Mouse (Mus musculus) neural tube, embryonic 12.5 days (tissue): ENCODE data around the gene Trim10. TPM values are rescaled to one million over a fixed set of nuclear protein-coding genes. Genes with fewer than 3 reads are reported as not detected.
A peak's percentile ranks its signal among the peaks of the same experiment; 100 is the strongest.
"Not testable (repeated sequence)": the region's sequence is repeated elsewhere in the genome, so short reads cannot be mapped to it uniquely, and the experiment has no call there.

Experiments used
- ATAC-seq: fragments of 200-750 bp; cut with Nextera tagmentation; 2 replicates; pipeline ENCODE4 v1.8.0; 2017; ENCODE audit warnings: low read depth, mild to moderate bottlenecking, moderate TSS enrichment, moderate library complexity; ENCODE audit not compliant: low FRiP score
- H3K27ac ChIP-seq: fragments of 300-500 bp; sonication (generic); 2 replicates; pipeline ENCODE4 v1.5.1; 2016
- H3K27me3 ChIP-seq: fragments of 300-500 bp; sonication (generic); replicated peaks from 2 replicates; pipeline ENCODE4 v1.6.1; 2016; ENCODE audit warnings: mild to moderate bottlenecking
- H3K36me3 ChIP-seq: fragments of 300-500 bp; sonication (generic); 2 replicates; pipeline ENCODE4 v1.6.1; 2016; ENCODE audit warnings: mild to moderate bottlenecking
- H3K4me1 ChIP-seq: fragments of 300-500 bp; sonication (generic); 2 replicates; pipeline ENCODE4 v1.6.1; 2016
- H3K4me2 ChIP-seq: fragments of 300-500 bp; sonication (generic); replicated peaks from 2 replicates; pipeline ENCODE4 v1.6.1; 2016; ENCODE audit warnings: mild to moderate bottlenecking
- H3K4me3 ChIP-seq: fragments of 300-500 bp; sonication (generic); 2 replicates; pipeline ENCODE4 v1.5.1; 2016
- H3K9ac ChIP-seq: fragments of 300-500 bp; sonication (generic); 2 replicates; pipeline ENCODE4 v1.6.1; 2016; ENCODE audit warnings: mild to moderate bottlenecking
- H3K9me3 ChIP-seq: fragments of 300-500 bp; sonication (generic); 2 replicates; pipeline ENCODE4 v1.6.1; 2016; ENCODE audit warnings: mild to moderate bottlenecking
- WGBS: fragments of 180-500 bp; shearing (Covaris S2); methylation state at CpG from one replicate; pipeline ENCODE4 v1.1.7; 2016; 5-methylcytosine and 5-hydroxymethylcytosine counted together
- polyA plus RNA-seq: library from polyadenylated mRNA; unstranded; fragments of >200 nt; fragmentation: Nextera tagmentation; extraction: Ambion mirVana; gene quantifications from 2 replicates; pipeline ENCODE4 v1.2.1, GENCODE M21; 2016

Trim10 gene
- polyA plus RNA-seq = 4.6 and 5.4 TPM in 2 replicates

- Histone ChIP-seq H3K9ac (no peak within 1 kb of the TSS), H3K4me1 (no peaks in the 10 kb centered on the region), H3K27ac (no peak within 1 kb of the TSS), H3K27me3 (peaks cover 9% of the 10 kb centered on the region; the same call in 1 of the 2 replicates), H3K9me3 (no peaks in the 10 kb centered on the region), H3K36me3 (no peaks in the 10 kb centered on the region), H3K4me3 (no peak within 1 kb of the TSS), H3K4me2 (no peak within 1 kb of the TSS)
- WGBS = 81% methylated on average over 4 of the region's 4 CpGs
- ATAC-seq = no peak
Measured at GRCm38 (mm10) chr17:36869284-36869954, at the start of gene Trim10. Gene Trim10, plus strand, starts transcription at chr17:36869574.

GRCm38 (mm10) chr17:36824005-36824404, 45.4 kb upstream of the Trim10 start:
- Histone ChIP-seq H3K27ac (no peak overlapping the region), H3K9ac (no peak overlapping the region), H3K4me2 (no peak overlapping the region), H3K9me3 (no peaks in the 10 kb centered on the region), H3K4me1 (no peaks in the 10 kb centered on the region), H3K27me3 (no peaks in the 10 kb centered on the region), H3K4me3 (no peak overlapping the region), H3K36me3 (no peaks in the 10 kb centered on the region)
- ATAC-seq = no peak

- H3K4me2 ChIP-seq = no peak overlapping the region
- H3K36me3 ChIP-seq = no peaks in the 10 kb centered on the region
- no peak overlapping the region for H3K4me3 ChIP-seq
- no peak overlapping the region for H3K27ac ChIP-seq
- no peaks in the 10 kb centered on the region for H3K27me3 ChIP-seq
- no peak for ATAC-seq
- no peaks in the 10 kb centered on the region for H3K4me1 ChIP-seq
- H3K9ac ChIP-seq = no peak overlapping the region
- WGBS = 28% methylated on average over 4 of the region's 4 CpGs
- H3K9me3 ChIP-seq = no peaks in the 10 kb centered on the region
Measured at GRCm38 (mm10) chr17:36825525-36825924, 43.8 kb upstream of the Trim10 start.

- ATAC-seq = peak; percentile 75; the same call in 1 of the 2 replicates
Measured at GRCm38 (mm10) chr17:36826002-36826401, 43.4 kb upstream of the Trim10 start.

GRCm38 (mm10) chr17:36828488-36828887, 40.9 kb upstream of the Trim10 start:
- no peak overlapping the region for H3K4me3 ChIP-seq
- H3K4me2 ChIP-seq = no peak overlapping the region
- ATAC-seq = no peak
- 84% methylated on average over 2 of the region's 2 CpGs for WGBS
- no peaks in the 10 kb centered on the region for H3K27me3 ChIP-seq
- H3K9me3 ChIP-seq = no peaks in the 10 kb centered on the region
- no peaks in the 10 kb centered on the region for H3K4me1 ChIP-seq
- no peak overlapping the region for H3K9ac ChIP-seq
- H3K36me3 ChIP-seq = no peaks in the 10 kb centered on the region
- no peak overlapping the region for H3K27ac ChIP-seq

More at GRCm38 (mm10) chr17:36826002-36826401, 43.4 kb upstream of the Trim10 start:
- H3K9ac ChIP-seq, H3K9me3 ChIP-seq, H3K36me3 ChIP-seq, H3K4me3 ChIP-seq, H3K27me3 ChIP-seq, H3K27ac ChIP-seq, H3K4me1 ChIP-seq: not testable (repeated sequence)
- WGBS = 14% methylated on average over 5 of the region's 5 CpGs
- 0 out of 2 replicates have a peak overlapping the region, but pooled peaks have one; percentile 12 for H3K4me2 ChIP-seq

- Histone ChIP-seq H3K9ac (no peak overlapping the region), H3K9me3 (no peaks in the 10 kb centered on the region), H3K27ac (no peak overlapping the region), H3K4me1 (no peaks in the 10 kb centered on the region), H3K4me2 (no peak overlapping the region), H3K36me3 (no peaks in the 10 kb centered on the region), H3K27me3 (no peaks in the 10 kb centered on the region), H3K4me3 (no peak overlapping the region)
- 84% methylated on average over 3 of the region's 3 CpGs for WGBS
- ATAC-seq = no peak
Measured at GRCm38 (mm10) chr17:36830470-36830869, 38.9 kb upstream of the Trim10 start.

- WGBS = 59% methylated on average over 4 of the region's 4 CpGs
- H3K27me3 ChIP-seq = no peaks in the 10 kb centered on the region
- no peak for ATAC-seq
- no peak overlapping the region for H3K4me2 ChIP-seq
- H3K36me3 ChIP-seq = no peaks in the 10 kb centered on the region
- H3K27ac ChIP-seq = no peak overlapping the region
- H3K4me1 ChIP-seq = peaks cover 8% of the 10 kb centered on the region; the same call in 1 of the 2 replicates
- H3K9me3 ChIP-seq = no peaks in the 10 kb centered on the region
- H3K4me3 ChIP-seq = no peak overlapping the region
- no peak overlapping the region for H3K9ac ChIP-seq
Measured at GRCm38 (mm10) chr17:36832694-36833093, 36.7 kb upstream of the Trim10 start.

- no peak overlapping the region for H3K9ac ChIP-seq
- peak overlapping the region; percentile 59 for H3K4me2 ChIP-seq
- no peak overlapping the region for H3K27ac ChIP-seq
- H3K27me3 ChIP-seq = no peaks in the 10 kb centered on the region
- peaks cover 8% of the 10 kb centered on the region; the same call in 1 of the 2 replicates for H3K4me1 ChIP-seq
- H3K36me3 ChIP-seq = no peaks in the 10 kb centered on the region
- 36% methylated on average over 12 of the region's 12 CpGs for WGBS
- no peak overlapping the region for H3K4me3 ChIP-seq
- no peak for ATAC-seq
- H3K9me3 ChIP-seq = no peaks in the 10 kb centered on the region
Measured at GRCm38 (mm10) chr17:36835591-36836426, 33.6 kb upstream of the Trim10 start.

GRCm38 (mm10) chr17:36836427-36836812, 33.0 kb upstream of the Trim10 start:
- Histone ChIP-seq H3K36me3 (no peaks in the 10 kb centered on the region), H3K27ac (no peak overlapping the region), H3K4me1 (peaks cover 8% of the 10 kb centered on the region; the same call in 1 of the 2 replicates), H3K9ac (peak overlapping the region; percentile 79), H3K27me3 (no peaks in the 10 kb centered on the region), H3K9me3 (no peaks in the 10 kb centered on the region), H3K4me3 (peak overlapping the region; percentile 74), H3K4me2 (peak overlapping the region; percentile 59)
- 15% methylated on average over 3 of the region's 3 CpGs for WGBS
- ATAC-seq = peak; percentile 49

- no peaks in the 10 kb centered on the region for H3K9me3 ChIP-seq
- peak within 1 kb of the TSS; percentile 74 for H3K4me3 ChIP-seq
- H3K4me2 ChIP-seq = peak within 1 kb of the TSS; percentile 59
- H3K27ac ChIP-seq = peak within 1 kb of the TSS; percentile 82
- H3K9ac ChIP-seq = peak within 1 kb of the TSS; percentile 79
- 1% methylated on average over 56 of the region's 58 CpGs for WGBS
- no peaks in the 10 kb centered on the region for H3K27me3 ChIP-seq
- peak; percentile 99 for ATAC-seq
- peaks cover 8% of the 10 kb centered on the region; the same call in 1 of the 2 replicates for H3K4me1 ChIP-seq
- no peaks in the 10 kb centered on the region for H3K36me3 ChIP-seq
Measured at GRCm38 (mm10) chr17:36836874-36837647, 32.3 kb upstream of the Trim10 start, which contains the start of gene Trim26. Gene Trim26, plus strand, starts transcription at chr17:36837134.

- Histone ChIP-seq H3K36me3 (no peaks in the 10 kb centered on the region; the same call in 1 of the 2 replicates), H3K9me3 (no peaks in the 10 kb centered on the region), H3K27ac (no peak overlapping the region), H3K4me3 (no peak overlapping the region), H3K4me2 (no peak overlapping the region), H3K4me1 (peaks cover 8% of the 10 kb centered on the region; the same call in 1 of the 2 replicates), H3K9ac (no peak overlapping the region), H3K27me3 (no peaks in the 10 kb centered on the region)
- no peak for ATAC-seq
- 88% methylated on average over 5 of the region's 5 CpGs for WGBS
Measured at GRCm38 (mm10) chr17:36839001-36839400, 30.4 kb upstream of the Trim10 start.

- Histone ChIP-seq H3K36me3 (no peaks in the 10 kb centered on the region; the same call in 1 of the 2 replicates), H3K9me3 (no peaks in the 10 kb centered on the region), H3K4me3 (no peak overlapping the region), H3K4me2 (no peak overlapping the region), H3K27ac (no peak overlapping the region), H3K9ac (no peak overlapping the region), H3K4me1 (peaks cover 8% of the 10 kb centered on the region; the same call in 1 of the 2 replicates), H3K27me3 (no peaks in the 10 kb centered on the region)
- no peak for ATAC-seq
- WGBS = 81% methylated on average over 3 of the region's 3 CpGs
Measured at GRCm38 (mm10) chr17:36839931-36840330, 29.4 kb upstream of the Trim10 start.
